Mouse (Mus musculus) megakaryocyte, embryonic 14.5 days (primary cell): ENCODE measurements around the gene Gm20388. TPM values are rescaled to one million over a fixed set of nuclear protein-coding genes. Genes with fewer than 3 reads are reported as not detected.

Experiments used
- H3K27me3 ChIP-seq: replicated peaks from 2 replicates; pipeline ENCODE3; 2012; ENCODE audit warnings: inconsistent platforms
- H3K36me3 ChIP-seq: replicated peaks from 2 replicates; pipeline ENCODE3; 2012; ENCODE audit warnings: low read length, inconsistent platforms, mixed read lengths
- H3K4me1 ChIP-seq: 2 replicates; pipeline ENCODE4 v1.6.1; 2012; ENCODE audit warnings: inconsistent platforms
- H3K4me3 ChIP-seq: replicated peaks from 2 replicates; pipeline ENCODE3; 2012; ENCODE audit warnings: moderate library complexity, mild to moderate bottlenecking, inconsistent platforms
- H3K9me3 ChIP-seq: 2 replicates; pipeline ENCODE4 v1.6.1; 2012; ENCODE audit warnings: inconsistent platforms
- FLI1 ChIP-seq: IDR thresholded peaks from 2 replicates; pipeline ENCODE4 v1.6.1; 2012; ENCODE audit warnings: low read length, inconsistent platforms, mixed read lengths
- GATA1 ChIP-seq: IDR thresholded peaks from 3 replicates; pipeline ENCODE4 v1.6.1; 2012; ENCODE audit warnings: mixed read lengths, low read length, inconsistent platforms, borderline replicate concordance
- polyA plus RNA-seq: library from polyadenylated mRNA; stranded (reverse); fragments of >175 nt; gene quantifications from 2 replicates; pipeline ENCODE4 v1.2.3, GENCODE M21; 2012; ENCODE audit warnings: low replicate concordance; ENCODE audit not compliant: insufficient read depth

Gene Gm20388
- polyA plus RNA-seq, 1 experiment, result 111 TPM

GRCm38 (mm10) chr8:123106531-123106930, 3195.9 kb downstream of the Gm20388 start:
- no peak overlapping the region for H3K4me3 ChIP-seq
- H3K9me3 ChIP-seq, result no peaks in the 10 kb centered on the region
- peaks cover 2% of the 10 kb centered on the region for H3K27me3 ChIP-seq
- H3K36me3 ChIP-seq, result peaks cover 27% of the 10 kb centered on the region
- TF ChIP-seq GATA1 (no peak), FLI1 (no peak)
- peaks cover 49% of the 10 kb centered on the region for H3K4me1 ChIP-seq

DNA sequence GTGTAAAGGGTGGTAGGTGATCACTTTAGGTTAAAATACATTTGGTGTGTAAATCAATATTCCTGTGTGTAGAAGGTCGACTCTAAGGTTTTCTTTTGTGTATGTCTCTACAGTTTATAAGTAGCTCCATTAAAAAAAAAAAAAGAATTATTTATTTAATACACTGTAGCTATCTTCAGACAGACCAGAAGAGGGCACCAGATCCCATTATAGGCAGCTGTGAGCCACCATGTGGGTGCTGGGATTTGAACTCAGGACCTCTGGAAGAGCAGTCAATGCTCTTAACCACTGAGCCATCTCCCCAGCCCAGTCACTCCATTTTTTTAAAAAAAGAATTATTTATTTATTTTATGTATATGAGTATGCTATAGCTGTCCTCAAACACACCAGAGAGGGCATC, 3197.4 kb downstream of the Gm20388 start:
- Histone ChIP-seq H3K9me3 (no peaks in the 10 kb centered on the region), H3K4me1 (peaks cover 52% of the 10 kb centered on the region), H3K36me3 (peaks cover 27% of the 10 kb centered on the region), H3K27me3 (peaks cover 2% of the 10 kb centered on the region), H3K4me3 (no peak overlapping the region)
- TF ChIP-seq GATA1 (no peak), FLI1 (no peak)

DNA sequence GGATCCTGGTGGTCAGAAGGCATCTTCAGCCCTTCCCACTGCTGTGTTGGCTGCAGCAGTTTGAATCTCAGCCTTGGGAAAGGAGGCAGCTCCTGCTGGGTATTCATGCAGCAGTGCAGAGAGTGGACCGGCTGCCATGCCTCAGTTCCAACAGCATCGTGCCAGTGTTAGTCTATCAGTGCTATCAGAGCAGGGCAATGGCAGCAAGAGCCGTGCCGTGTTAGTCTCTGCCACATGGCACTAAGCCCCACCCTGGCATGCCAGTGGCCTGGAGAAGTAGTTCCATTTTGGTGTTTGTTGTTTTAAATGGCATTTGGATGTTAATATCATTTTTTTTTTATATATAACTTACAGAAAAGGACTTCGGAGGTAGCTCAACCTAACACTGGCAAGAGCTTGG, 3198.3 kb downstream of the Gm20388 start:
- no peak for TF ChIP-seq GATA1
- TF ChIP-seq FLI1, result no peak
- H3K36me3 ChIP-seq, result peaks cover 18% of the 10 kb centered on the region
- H3K9me3 ChIP-seq, result no peaks in the 10 kb centered on the region
- H3K4me1 ChIP-seq, result peaks cover 49% of the 10 kb centered on the region
- H3K27me3 ChIP-seq, result peaks cover 2% of the 10 kb centered on the region
- no peak overlapping the region for H3K4me3 ChIP-seq

- Histone ChIP-seq H3K4me3 (no peak overlapping the region), H3K36me3 (peaks cover 1% of the 10 kb centered on the region), H3K4me1 (peaks cover 51% of the 10 kb centered on the region), H3K27me3 (peaks cover 9% of the 10 kb centered on the region), H3K9me3 (no peaks in the 10 kb centered on the region)
- TF ChIP-seq FLI1 (no peak), GATA1 (no peak)
Observed at GRCm38 (mm10) chr8:123110649-123111048, 3200.0 kb downstream of the Gm20388 start.

DNA sequence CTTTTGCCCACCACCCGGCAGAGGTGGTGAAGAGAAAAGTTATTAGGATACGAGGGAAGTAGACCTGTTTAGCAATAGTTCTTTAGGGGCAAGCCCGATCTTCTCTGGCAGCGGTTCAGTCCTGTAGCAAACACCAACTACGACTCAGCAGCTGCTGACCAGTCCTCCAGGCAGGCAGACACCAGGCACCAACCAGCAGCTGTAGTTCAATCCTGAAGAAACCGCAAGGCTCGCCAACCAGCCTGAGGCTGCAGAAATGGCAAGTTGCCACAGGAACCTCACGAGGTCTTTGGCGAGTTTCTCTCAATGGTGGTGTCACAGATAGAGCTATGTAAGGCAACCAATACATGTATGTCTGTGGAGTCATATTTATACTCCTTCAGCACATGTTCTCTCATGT, 3202.3 kb downstream of the Gm20388 start:
- peaks cover 31% of the 10 kb centered on the region for H3K27me3 ChIP-seq
- peaks cover 70% of the 10 kb centered on the region for H3K4me1 ChIP-seq
- no peak overlapping the region for H3K4me3 ChIP-seq
- H3K36me3 ChIP-seq, result no peaks in the 10 kb centered on the region
- no peak for TF ChIP-seq FLI1
- TF ChIP-seq GATA1, result no peak
- H3K9me3 ChIP-seq, result no peaks in the 10 kb centered on the region

- Histone ChIP-seq H3K4me3 (peak overlapping the region; percentile 47), H3K9me3 (no peaks in the 10 kb centered on the region), H3K27me3 (peaks cover 40% of the 10 kb centered on the region), H3K36me3 (no peaks in the 10 kb centered on the region), H3K4me1 (peaks cover 78% of the 10 kb centered on the region)
- no peak for TF ChIP-seq GATA1
- no peak for TF ChIP-seq FLI1
Observed at GRCm38 (mm10) chr8:123113908-123114469, 3203.3 kb downstream of the Gm20388 start.

- no peak for TF ChIP-seq GATA1
- no peak for TF ChIP-seq FLI1
- H3K27me3 ChIP-seq, result peaks cover 47% of the 10 kb centered on the region
Observed at GRCm38 (mm10) chr8:123114644-123115043, 3204.0 kb downstream of the Gm20388 start.

DNA sequence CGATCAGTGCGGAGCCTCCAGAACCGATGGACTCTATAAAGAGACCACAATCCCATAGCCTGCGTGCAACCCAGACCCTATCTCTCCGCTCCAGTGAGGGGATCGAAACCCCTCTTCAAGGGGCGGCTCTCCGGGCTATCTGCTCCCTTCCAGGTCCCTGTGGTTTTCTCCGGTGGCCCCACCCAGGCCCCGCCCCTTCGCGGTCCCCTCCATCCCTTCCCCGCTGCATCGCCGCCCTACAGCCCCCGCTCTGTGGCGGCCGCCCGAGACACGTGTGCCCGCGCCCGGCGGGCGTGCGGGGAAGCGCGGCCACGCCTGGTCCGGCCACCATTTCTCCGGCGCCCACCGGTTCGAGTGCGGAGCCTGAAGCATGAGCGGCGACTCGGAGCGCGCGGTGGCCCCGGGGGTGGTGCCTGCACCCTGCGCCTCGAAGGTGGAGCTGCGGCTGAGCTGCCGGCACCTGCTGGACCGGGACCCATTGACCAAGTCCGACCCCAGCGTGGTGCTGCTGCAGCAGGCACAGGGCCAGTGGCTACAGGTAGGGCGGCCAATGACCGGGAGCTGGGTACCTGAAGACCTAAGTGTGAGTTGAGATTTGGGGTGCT, 3206.6 kb downstream of the Gm20388 start, which contains the start of gene Cpne7:
TSS of gene Cpne7 (plus strand) at position 248 of the 605 bp plus-strand sequence.
- H3K4me1 ChIP-seq, result peaks cover 56% of the 10 kb centered on the region
- H3K36me3 ChIP-seq, result no peaks in the 10 kb centered on the region
- no peaks in the 10 kb centered on the region for H3K9me3 ChIP-seq
- peak within 1 kb of the TSS; percentile 89 for H3K4me3 ChIP-seq
- TF ChIP-seq GATA1, result no peak
- no peak for TF ChIP-seq FLI1
- H3K27me3 ChIP-seq, result peaks cover 65% of the 10 kb centered on the region

More at GRCm38 (mm10) chr8:123114644-123115043, 3204.0 kb downstream of the Gm20388 start:
- H3K4me1 ChIP-seq, result peaks cover 75% of the 10 kb centered on the region
- H3K4me3 ChIP-seq, result no peak overlapping the region
- H3K36me3 ChIP-seq, result no peaks in the 10 kb centered on the region
- no peaks in the 10 kb centered on the region for H3K9me3 ChIP-seq

GRCm38 (mm10) chr8:123117744-123118143, 3207.1 kb downstream of the Gm20388 start:
- H3K27me3 ChIP-seq, result peaks cover 70% of the 10 kb centered on the region
- no peaks in the 10 kb centered on the region for H3K9me3 ChIP-seq
- H3K4me3 ChIP-seq, result peak overlapping the region; percentile 89
- H3K36me3 ChIP-seq, result no peaks in the 10 kb centered on the region
- no peak for TF ChIP-seq FLI1
- TF ChIP-seq GATA1, result no peak
- H3K4me1 ChIP-seq, result peaks cover 58% of the 10 kb centered on the region

GRCm38 (mm10) chr8:123122059-123122458, 3211.4 kb downstream of the Gm20388 start:
- Histone ChIP-seq H3K9me3 (no peaks in the 10 kb centered on the region), H3K4me3 (no peak overlapping the region), H3K4me1 (peaks cover 33% of the 10 kb centered on the region), H3K27me3 (peaks cover 86% of the 10 kb centered on the region), H3K36me3 (no peaks in the 10 kb centered on the region)
- TF ChIP-seq FLI1 (no peak), GATA1 (no peak)

GRCm38 (mm10) chr8:123122670-123123069, 3212.0 kb downstream of the Gm20388 start:
- peaks cover 86% of the 10 kb centered on the region for H3K27me3 ChIP-seq
- no peaks in the 10 kb centered on the region for H3K9me3 ChIP-seq
- no peaks in the 10 kb centered on the region for H3K36me3 ChIP-seq
- H3K4me3 ChIP-seq, result peak overlapping the region; percentile 29
- peaks cover 27% of the 10 kb centered on the region for H3K4me1 ChIP-seq
- TF ChIP-seq FLI1, result no peak
- TF ChIP-seq GATA1, result no peak
